Mouse (Mus musculus): ENCODE data around the gene Olfr1442.
"Not testable (repeated sequence)": the region's sequence is repeated elsewhere in the genome, so short reads cannot be mapped to it uniquely, and the experiment has no call there.

Gene Olfr1442

GRCm38 (mm10) chr19:12670139-12670538, at the start of gene Olfr1442:
TSS of gene Olfr1442 (plus strand) at chr19:12670439.
- Histone ChIP-seq H3K27me3 (ENCODE audit: insufficient read depth, low read length) (no peaks in the 10 kb centered on the region), H3K9me3 (ENCODE audit: low read length) (no peaks in the 10 kb centered on the region), H3K36me3 (ENCODE audit: insufficient read depth, low read length) (no peaks in the 10 kb centered on the region), H3K4me1 (replicated peaks; ENCODE audit: low read depth, low read length) (no peaks in the 10 kb centered on the region), H3K4me3 (replicated peaks; ENCODE audit: low read length) (no peak within 1 kb of the TSS)
- TF ChIP-seq POU5F1 (IDR thresholded peaks at IDR 0.05; ENCODE audit: borderline replicate concordance, low read length): no peak
- TF ChIP-seq NANOG (IDR thresholded peaks at IDR 0.05; ENCODE audit: borderline replicate concordance, low read length): no peak
- TF ChIP-seq CTCF (conservative IDR thresholded peaks at IDR 0.05; ENCODE audit: low read length): no peak

GRCm38 (mm10) chr19:12633176-12633575, 37.1 kb upstream of the Olfr1442 start, which contains the start of gene Glyat:
TSS of gene Glyat (plus strand) at chr19:12633308.
- Histone ChIP-seq H3K4me1 (replicated peaks; ENCODE audit: low read depth, low read length) (no peaks in the 10 kb centered on the region), H3K4me3 (replicated peaks; ENCODE audit: low read length) (no peak within 1 kb of the TSS), H3K27me3 (ENCODE audit: insufficient read depth, low read length) (no peaks in the 10 kb centered on the region), H3K36me3 (ENCODE audit: insufficient read depth, low read length) (no peaks in the 10 kb centered on the region), H3K9me3 (ENCODE audit: low read length) (no peaks in the 10 kb centered on the region)
- TF ChIP-seq POU5F1 (IDR thresholded peaks at IDR 0.05; ENCODE audit: borderline replicate concordance, low read length) (no peak), CTCF (conservative IDR thresholded peaks at IDR 0.05; ENCODE audit: low read length) (no peak), NANOG (IDR thresholded peaks at IDR 0.05; ENCODE audit: borderline replicate concordance, low read length) (no peak)

DNA sequence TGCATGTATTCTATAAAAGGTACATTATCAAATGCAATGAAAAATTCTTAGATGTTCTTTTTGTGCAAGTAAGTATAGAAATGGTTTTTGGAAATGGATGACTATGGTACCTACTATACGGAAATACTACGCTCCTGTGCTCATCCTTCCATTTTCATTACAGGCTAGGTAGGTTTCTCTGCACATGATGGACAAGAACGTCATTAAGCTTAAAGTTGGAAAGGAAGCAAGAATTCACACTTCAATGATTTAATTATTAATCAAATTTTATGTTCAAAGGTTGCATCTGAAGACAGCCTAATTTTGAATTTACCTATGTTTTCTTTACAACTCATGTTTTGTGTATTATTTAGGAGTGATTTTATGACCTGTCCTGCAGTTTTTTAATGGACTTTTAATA, 36.0 kb upstream of the Olfr1442 start:
- H3K4me1 ChIP-seq (replicated peaks; ENCODE audit: low read depth, low read length): no peaks in the 10 kb centered on the region
- no peak overlapping the region for H3K4me3 ChIP-seq (replicated peaks; ENCODE audit: low read length)
- no peaks in the 10 kb centered on the region for H3K36me3 ChIP-seq (ENCODE audit: insufficient read depth, low read length)
- no peaks in the 10 kb centered on the region for H3K27me3 ChIP-seq (ENCODE audit: insufficient read depth, low read length)
- no peaks in the 10 kb centered on the region for H3K9me3 ChIP-seq (ENCODE audit: low read length)
- TF ChIP-seq POU5F1 (IDR thresholded peaks at IDR 0.05; ENCODE audit: borderline replicate concordance, low read length): no peak
- no peak for TF ChIP-seq CTCF (conservative IDR thresholded peaks at IDR 0.05; ENCODE audit: low read length)
- TF ChIP-seq NANOG (IDR thresholded peaks at IDR 0.05; ENCODE audit: borderline replicate concordance, low read length): no peak

- TF ChIP-seq CTCF (conservative IDR thresholded peaks at IDR 0.05; ENCODE audit: low read length): no peak
- no peak for TF ChIP-seq POU5F1 (IDR thresholded peaks at IDR 0.05; ENCODE audit: borderline replicate concordance, low read length)
- TF ChIP-seq NANOG (IDR thresholded peaks at IDR 0.05; ENCODE audit: borderline replicate concordance, low read length): no peak
- Histone ChIP-seq H3K36me3 (ENCODE audit: insufficient read depth, low read length) (no peaks in the 10 kb centered on the region), H3K27me3 (ENCODE audit: insufficient read depth, low read length) (no peaks in the 10 kb centered on the region), H3K9me3 (ENCODE audit: low read length) (no peaks in the 10 kb centered on the region), H3K4me3 (replicated peaks; ENCODE audit: low read length) (no peak overlapping the region), H3K4me1 (replicated peaks; ENCODE audit: low read depth, low read length) (no peaks in the 10 kb centered on the region)
Observed at GRCm38 (mm10) chr19:12634963-12635362, 35.3 kb upstream of the Olfr1442 start.

DNA sequence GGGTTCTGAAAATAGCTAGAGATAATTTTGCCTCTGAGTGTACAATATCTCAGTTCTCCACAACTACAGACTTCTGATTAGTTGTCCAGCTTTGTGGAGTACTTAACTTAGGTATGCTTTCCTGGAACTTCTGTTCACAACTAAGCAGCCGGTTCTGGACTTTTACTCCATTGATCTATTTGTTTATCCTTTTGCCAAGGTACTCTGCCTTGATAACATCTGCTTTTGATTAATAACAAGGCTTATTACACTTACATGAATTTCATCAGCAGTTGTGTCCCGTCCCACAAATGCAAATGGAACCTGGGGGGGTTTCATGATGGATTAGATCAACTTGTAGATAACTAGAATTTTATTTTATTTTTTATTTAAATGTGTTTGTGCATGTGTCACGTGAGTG, 33.4 kb upstream of the Olfr1442 start:
- TF ChIP-seq POU5F1 (IDR thresholded peaks at IDR 0.05; ENCODE audit: borderline replicate concordance, low read length): no peak
- no peak for TF ChIP-seq CTCF (conservative IDR thresholded peaks at IDR 0.05; ENCODE audit: low read length)
- no peak for TF ChIP-seq NANOG (IDR thresholded peaks at IDR 0.05; ENCODE audit: borderline replicate concordance, low read length)
- Histone ChIP-seq H3K9me3 (ENCODE audit: low read length) (no peaks in the 10 kb centered on the region), H3K4me1 (replicated peaks; ENCODE audit: low read depth, low read length) (no peaks in the 10 kb centered on the region), H3K36me3 (ENCODE audit: insufficient read depth, low read length) (no peaks in the 10 kb centered on the region), H3K4me3 (replicated peaks; ENCODE audit: low read length) (no peak overlapping the region), H3K27me3 (ENCODE audit: insufficient read depth, low read length) (no peaks in the 10 kb centered on the region)

- Histone ChIP-seq H3K27me3 (ENCODE audit: insufficient read depth, low read length) (no peaks in the 10 kb centered on the region), H3K4me3 (replicated peaks; ENCODE audit: low read length) (no peak overlapping the region), H3K36me3 (ENCODE audit: insufficient read depth, low read length) (no peaks in the 10 kb centered on the region), H3K4me1 (replicated peaks; ENCODE audit: low read depth, low read length) (no peaks in the 10 kb centered on the region), H3K9me3 (ENCODE audit: low read length) (no peaks in the 10 kb centered on the region)
- no peak for TF ChIP-seq NANOG (IDR thresholded peaks at IDR 0.05; ENCODE audit: borderline replicate concordance, low read length)
- no peak for TF ChIP-seq CTCF (conservative IDR thresholded peaks at IDR 0.05; ENCODE audit: low read length)
- TF ChIP-seq POU5F1 (IDR thresholded peaks at IDR 0.05; ENCODE audit: borderline replicate concordance, low read length): no peak
Observed at GRCm38 (mm10) chr19:12638049-12638448, 32.2 kb upstream of the Olfr1442 start.

DNA sequence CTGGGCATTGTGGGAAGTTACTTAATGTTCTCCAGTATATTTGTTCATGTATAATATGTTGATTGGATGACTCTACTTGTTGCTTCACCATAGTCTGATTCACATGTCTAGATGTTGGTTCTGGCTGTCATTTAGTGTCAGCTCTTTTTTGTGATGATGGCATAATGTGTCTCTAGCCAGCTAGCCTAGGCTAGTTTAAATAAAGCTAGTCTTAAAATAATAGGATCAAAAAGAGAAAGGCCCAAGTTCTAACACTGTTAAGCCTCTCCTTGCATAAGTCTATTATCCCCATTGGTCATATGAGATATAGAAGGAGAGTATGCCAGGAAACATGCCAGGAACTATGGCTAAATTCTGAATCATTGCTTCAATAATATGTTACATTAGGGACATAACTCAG, 20.7 kb upstream of the Olfr1442 start:
- H3K4me3 ChIP-seq (replicated peaks; ENCODE audit: low read length): no peak overlapping the region
- H3K27me3 ChIP-seq (ENCODE audit: insufficient read depth, low read length): no peaks in the 10 kb centered on the region
- no peaks in the 10 kb centered on the region for H3K4me1 ChIP-seq (replicated peaks; ENCODE audit: low read depth, low read length)
- TF ChIP-seq NANOG (IDR thresholded peaks at IDR 0.05; ENCODE audit: borderline replicate concordance, low read length) (no peak), POU5F1 (IDR thresholded peaks at IDR 0.05; ENCODE audit: borderline replicate concordance, low read length) (no peak), CTCF (conservative IDR thresholded peaks at IDR 0.05; ENCODE audit: low read length) (no peak)
- H3K9me3 ChIP-seq (ENCODE audit: low read length): no peaks in the 10 kb centered on the region
- no peaks in the 10 kb centered on the region for H3K36me3 ChIP-seq (ENCODE audit: insufficient read depth, low read length)

GRCm38 (mm10) chr19:12666156-12666555, 4.1 kb upstream of the Olfr1442 start:
- no peaks in the 10 kb centered on the region for H3K36me3 ChIP-seq (ENCODE audit: insufficient read depth, low read length)
- no peaks in the 10 kb centered on the region for H3K27me3 ChIP-seq (ENCODE audit: insufficient read depth, low read length)
- H3K9me3 ChIP-seq (ENCODE audit: low read length): peaks cover 11% of the 10 kb centered on the region; the same call in 1 of the 2 replicates
- TF ChIP-seq POU5F1 (IDR thresholded peaks at IDR 0.05; ENCODE audit: borderline replicate concordance, low read length): no peak
- no peak for TF ChIP-seq CTCF (conservative IDR thresholded peaks at IDR 0.05; ENCODE audit: low read length)
- TF ChIP-seq NANOG (IDR thresholded peaks at IDR 0.05; ENCODE audit: borderline replicate concordance, low read length): no peak
- H3K4me1 ChIP-seq (replicated peaks; ENCODE audit: low read depth, low read length): 0 out of 2 replicates have a peak, but pooled peaks cover 5% of the 10 kb centered on the region
- no peak overlapping the region for H3K4me3 ChIP-seq (replicated peaks; ENCODE audit: low read length)

DNA sequence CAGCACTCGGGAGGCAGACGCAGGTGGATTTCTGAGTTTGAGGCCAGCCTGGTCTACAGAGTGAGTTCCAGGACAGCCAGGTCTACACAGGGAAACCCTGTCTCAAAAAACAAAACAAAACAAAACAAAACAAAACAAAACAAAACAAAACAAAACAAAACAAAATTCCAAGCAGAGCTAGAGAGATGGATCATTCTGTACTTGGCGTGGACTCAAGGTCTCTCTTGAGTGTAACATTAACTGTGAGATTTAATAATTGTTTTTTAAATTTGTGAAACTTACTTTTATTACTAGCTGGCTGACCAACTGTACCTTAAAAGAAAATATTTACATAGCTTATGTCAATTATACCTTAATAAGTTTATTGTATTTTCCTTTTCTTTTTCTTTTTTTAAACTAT, 1.6 kb upstream of the Olfr1442 start:
- not testable (repeated sequence) for H3K36me3 ChIP-seq (ENCODE audit: insufficient read depth, low read length); H3K9me3 ChIP-seq (ENCODE audit: low read length); H3K27me3 ChIP-seq (ENCODE audit: insufficient read depth, low read length); H3K4me3 ChIP-seq (replicated peaks; ENCODE audit: low read length); H3K4me1 ChIP-seq (replicated peaks; ENCODE audit: low read depth, low read length)

Data from E14TG2a.4 (cell line).